Mouse (Mus musculus) stomach, adult 2 months (tissue): Measurements from ENCODE around the gene Map2k4. TPM values are rescaled to one million over a fixed set of nuclear protein-coding genes. Genes with fewer than 3 reads are reported as not detected.

ENCODE experiments used
- polyA plus RNA-seq: library from polyadenylated mRNA; depleted of rRNA; stranded (reverse); fragments of >200 nt; gene quantifications from 2 replicates; pipeline ENCODE4 v1.2.3, GENCODE M21; 2012; rRNA removed

Gene Map2k4
- 3.0 and 3.8 TPM in 2 replicates for polyA plus RNA-seq

DNA sequence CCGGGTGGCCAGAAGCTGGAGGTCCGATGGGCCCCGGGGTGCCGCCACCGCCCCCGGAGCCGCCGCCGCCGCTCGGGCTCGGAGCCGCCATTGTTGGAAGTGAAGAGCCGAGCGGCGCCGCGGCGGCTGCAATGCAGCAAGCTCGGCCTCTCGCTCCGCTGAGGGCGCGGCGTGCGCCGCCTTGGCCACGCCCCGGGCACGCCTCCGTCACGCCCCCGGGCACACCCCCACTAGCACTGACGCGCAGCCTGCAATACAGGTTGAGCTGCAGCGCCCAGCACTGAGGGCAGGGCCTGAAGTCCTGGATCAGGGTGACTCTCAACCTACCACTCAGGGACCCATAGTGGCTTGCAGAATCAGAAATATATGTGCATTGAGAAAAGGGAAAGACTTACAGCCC, at the start of gene Map2k4:
Gene Map2k4 (minus strand): TSS at position 144 of the 400 bp plus-strand sequence.

DNA sequence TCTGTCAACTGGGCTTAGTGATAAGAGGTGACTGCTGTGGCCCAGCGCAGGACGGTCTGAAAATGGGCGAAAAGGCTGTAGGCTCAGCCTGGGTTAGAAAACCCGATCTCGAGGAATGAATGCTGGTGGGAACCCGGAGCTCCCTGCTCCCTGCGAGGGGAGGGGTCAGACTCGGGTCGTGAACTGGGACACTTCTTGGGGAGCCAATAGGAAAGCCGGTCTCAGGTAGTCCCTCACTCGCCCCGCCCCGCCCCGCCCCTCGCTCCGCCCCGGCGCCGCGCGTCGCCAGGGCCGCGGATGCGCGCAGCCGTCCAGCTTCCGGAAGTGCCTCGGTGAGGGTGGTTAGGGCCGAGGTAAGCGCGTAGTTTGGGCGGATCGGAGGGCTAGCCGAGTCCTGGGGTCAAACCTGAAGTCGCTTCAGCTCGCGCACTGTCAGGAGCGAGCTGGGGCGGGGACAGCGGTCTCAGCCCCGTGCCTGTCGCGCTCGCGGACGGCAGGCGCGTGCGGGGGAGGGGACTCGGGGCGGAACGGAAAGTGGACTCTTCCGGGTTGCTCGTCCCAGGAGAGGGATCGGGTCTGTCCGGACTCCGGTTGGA, 18.9 kb upstream of the Map2k4 start, which contains the start of gene Zkscan6:
Gene Zkscan6 (plus strand): TSS at position 267 of the 596 bp plus-strand sequence.

Other genes starting within 250 kb of the Map2k4 start
- 1.5 and 2.0 TPM in 2 replicates for gene Zkscan6, start 18.9 kb upstream of the Map2k4 start, polyA plus RNA-seq